Mouse (Mus musculus): ENCODE measurements around the gene Crat. TPM values are rescaled to one million over a fixed set of nuclear protein-coding genes. Genes with fewer than 3 reads are reported as not detected.

The Crat gene
- polyA plus RNA-seq, 1 experiment from 2014 or later, result 16.3 TPM

DNA sequence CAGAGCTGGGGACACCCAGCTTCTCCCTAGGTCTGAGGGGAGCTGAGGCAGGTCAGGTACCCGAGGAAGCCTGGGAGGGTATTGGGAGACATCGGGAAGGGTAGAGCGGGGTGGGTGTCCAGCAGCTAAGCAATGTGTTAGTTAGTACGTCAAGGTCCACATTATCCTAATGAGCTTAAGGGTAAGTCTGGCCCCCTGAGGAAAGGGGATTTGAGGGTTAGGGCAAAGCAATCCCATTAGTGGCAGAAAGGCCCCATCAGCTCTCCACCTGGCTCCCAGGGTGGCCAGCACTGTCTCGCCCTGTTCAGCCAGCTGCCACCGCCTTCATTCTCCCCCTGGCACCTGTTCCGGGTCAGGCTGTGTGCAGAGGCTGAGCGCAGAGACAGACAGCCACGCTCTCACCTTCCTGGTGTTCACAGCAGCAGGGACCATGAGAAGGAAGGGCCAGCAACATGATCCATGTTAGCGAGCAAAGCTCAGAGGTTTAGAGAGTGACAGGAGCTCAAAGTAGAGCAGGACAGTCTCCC is 17.6 kb downstream of the Crat start:
- H3K27ac ChIP-seq, result 0 out of 2 replicates have a peak overlapping the region, but pooled peaks have one; percentile 88
- no peaks in the 10 kb centered on the region for H3K27me3 ChIP-seq
- H3K36me3 ChIP-seq (ENCODE audit: poor library complexity, severe bottlenecking), result peaks cover 69% of the 10 kb centered on the region

DNA sequence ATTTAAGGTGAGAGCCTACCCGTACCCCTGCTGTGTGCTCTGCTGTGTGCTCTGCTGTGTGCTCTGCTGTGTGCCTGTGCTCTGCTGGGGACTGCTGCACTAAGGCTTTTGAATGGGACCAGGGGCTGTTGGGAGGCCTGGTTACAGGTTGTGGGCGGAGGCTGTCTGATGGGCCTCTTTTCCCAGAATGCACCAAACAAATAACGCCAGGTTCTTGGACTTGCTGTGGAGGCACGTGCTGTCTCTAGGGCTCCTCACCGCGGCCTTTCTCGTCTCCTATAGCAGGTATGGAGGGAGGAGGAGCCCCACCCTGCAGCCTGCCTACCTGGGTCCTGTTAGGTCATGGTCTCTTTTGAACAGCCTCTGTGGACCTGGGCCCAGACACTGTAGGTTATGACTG is 19.4 kb downstream of the Crat start:
- peaks cover 51% of the 10 kb centered on the region for H3K36me3 ChIP-seq (ENCODE audit: poor library complexity, severe bottlenecking)
- no peak for ATAC-seq

More for the DNA sequence above, 17.6 kb downstream of the Crat start:
- no peak for ATAC-seq
- no peaks in the 10 kb centered on the region for H3K9me3 ChIP-seq (replicated peaks)
- H3K4me3 ChIP-seq, result no peak overlapping the region
- H3K4me1 ChIP-seq, result peaks cover 42% of the 10 kb centered on the region
- H3K9ac ChIP-seq, result no peak overlapping the region
- H3K4me2 ChIP-seq, result no peak overlapping the region
- WGBS, result 59% methylated on average over 10 of the region's 10 CpGs

DNA sequence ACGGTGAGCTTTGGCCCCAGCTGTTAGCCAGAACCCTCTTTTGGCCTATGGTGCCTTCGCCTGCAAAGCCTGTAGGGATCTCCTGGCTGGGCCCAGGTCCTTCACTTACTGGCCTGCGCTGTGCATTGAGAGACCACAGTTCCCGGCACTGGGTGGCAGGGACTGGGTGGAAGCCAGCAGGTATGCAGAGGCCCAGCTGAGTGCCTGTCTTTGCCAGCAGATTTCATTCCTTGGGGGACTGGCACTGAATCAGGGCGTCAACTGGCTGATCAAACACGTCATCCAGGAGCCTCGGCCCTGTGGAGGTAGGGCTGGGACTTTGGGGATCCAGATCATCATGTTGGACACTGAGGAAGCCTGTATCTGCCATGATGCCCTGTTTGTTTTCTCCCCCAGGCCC is 19.9 kb downstream of the Crat start:
- Histone ChIP-seq H3K4me1 (peaks cover 49% of the 10 kb centered on the region), H3K36me3 (ENCODE audit: poor library complexity, severe bottlenecking) (peaks cover 51% of the 10 kb centered on the region), H3K4me2 (no peak overlapping the region), H3K27ac (no peak overlapping the region), H3K27me3 (no peaks in the 10 kb centered on the region), H3K9me3 (replicated peaks) (no peaks in the 10 kb centered on the region), H3K9ac (no peak overlapping the region), H3K4me3 (no peak overlapping the region)
- 93% methylated on average over 7 of the region's 7 CpGs for WGBS
- no peak for ATAC-seq

More for the DNA sequence above, 19.4 kb downstream of the Crat start:
- WGBS, result 90% methylated on average over 7 of the region's 7 CpGs
- Histone ChIP-seq H3K4me3 (no peak overlapping the region), H3K27me3 (no peaks in the 10 kb centered on the region), H3K4me2 (no peak overlapping the region), H3K9ac (no peak overlapping the region), H3K4me1 (peaks cover 50% of the 10 kb centered on the region), H3K27ac (no peak overlapping the region), H3K9me3 (replicated peaks) (no peaks in the 10 kb centered on the region)

DNA sequence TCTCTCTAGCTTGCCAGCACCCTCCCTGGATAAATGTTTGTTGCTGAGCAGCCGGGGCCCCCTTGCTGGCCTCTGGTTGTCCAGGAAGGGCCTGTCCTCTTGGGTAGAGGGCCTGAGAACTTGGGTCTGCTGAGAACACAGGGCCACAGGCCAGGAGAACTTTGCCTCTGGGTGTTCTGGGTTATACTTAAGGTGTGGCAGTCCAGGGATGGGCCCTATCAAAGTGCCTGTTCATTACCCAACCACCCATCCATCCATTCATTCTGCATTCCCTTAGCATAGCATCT is 22.3 kb downstream of the Crat start:
- Histone ChIP-seq H3K4me2 (peak overlapping the region; percentile 98), H3K36me3 (ENCODE audit: poor library complexity, severe bottlenecking) (peaks cover 39% of the 10 kb centered on the region), H3K9me3 (replicated peaks) (no peaks in the 10 kb centered on the region), H3K27me3 (no peaks in the 10 kb centered on the region), H3K9ac (peak overlapping the region; percentile 85), H3K4me3 (peak overlapping the region; percentile 71), H3K4me1 (peaks cover 25% of the 10 kb centered on the region), H3K27ac (peak overlapping the region; percentile 91)
- no peak for ATAC-seq
- WGBS, result 71% methylated on average over 1 of the region's 1 CpGs

DNA sequence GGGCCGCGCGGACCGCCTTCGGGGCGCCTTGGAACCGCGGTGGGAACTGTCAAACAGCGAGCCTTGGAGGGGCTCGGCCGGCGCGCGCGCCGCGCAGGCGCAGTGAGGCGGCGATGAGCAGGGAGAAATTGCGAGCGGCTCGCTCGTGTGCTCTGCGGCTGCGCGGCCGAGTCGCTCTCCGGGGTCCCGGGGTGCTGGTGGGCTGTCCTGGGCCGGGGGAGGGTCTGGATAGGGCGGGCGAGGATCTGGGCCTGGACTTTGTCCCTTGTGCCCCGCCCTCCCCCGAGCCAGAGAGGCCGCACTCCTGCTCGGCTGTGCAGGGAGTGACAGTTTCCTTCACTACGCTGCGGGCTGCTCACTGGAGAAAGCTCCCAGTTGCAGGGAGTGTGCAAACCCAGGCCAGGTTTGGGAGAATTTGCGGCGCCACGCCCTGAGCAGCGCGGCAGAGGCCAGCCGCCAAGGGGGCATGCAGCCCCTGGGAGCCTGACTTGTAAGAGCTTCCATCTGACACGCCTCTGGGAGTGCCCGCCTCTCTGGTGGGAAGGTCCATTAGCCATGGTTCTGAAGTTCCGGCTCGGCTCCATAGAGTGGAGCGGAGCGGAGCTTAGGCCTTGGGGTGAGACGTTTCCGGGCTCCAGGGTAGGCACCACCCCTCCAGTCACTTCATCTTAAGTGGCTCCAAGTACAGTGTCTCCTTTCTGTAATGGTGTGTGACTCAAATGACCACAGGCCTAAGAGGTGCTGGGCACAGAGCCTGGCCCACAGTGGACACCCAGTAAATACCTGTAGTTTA is 22.8 kb downstream of the Crat start:
- no peaks in the 10 kb centered on the region for H3K9me3 ChIP-seq (replicated peaks)
- no peaks in the 10 kb centered on the region for H3K27me3 ChIP-seq
- peaks cover 22% of the 10 kb centered on the region for H3K4me1 ChIP-seq
- WGBS, result under 1% methylated on average over 53 of the region's 54 CpGs
- peak; percentile 77 for ATAC-seq
- peak overlapping the region; percentile 91 for H3K27ac ChIP-seq
- H3K9ac ChIP-seq, result peak overlapping the region; percentile 85
- peak overlapping the region; percentile 98 for H3K4me2 ChIP-seq
- peak overlapping the region; percentile 71 for H3K4me3 ChIP-seq
- H3K36me3 ChIP-seq (ENCODE audit: poor library complexity, severe bottlenecking), result peaks cover 33% of the 10 kb centered on the region

DNA sequence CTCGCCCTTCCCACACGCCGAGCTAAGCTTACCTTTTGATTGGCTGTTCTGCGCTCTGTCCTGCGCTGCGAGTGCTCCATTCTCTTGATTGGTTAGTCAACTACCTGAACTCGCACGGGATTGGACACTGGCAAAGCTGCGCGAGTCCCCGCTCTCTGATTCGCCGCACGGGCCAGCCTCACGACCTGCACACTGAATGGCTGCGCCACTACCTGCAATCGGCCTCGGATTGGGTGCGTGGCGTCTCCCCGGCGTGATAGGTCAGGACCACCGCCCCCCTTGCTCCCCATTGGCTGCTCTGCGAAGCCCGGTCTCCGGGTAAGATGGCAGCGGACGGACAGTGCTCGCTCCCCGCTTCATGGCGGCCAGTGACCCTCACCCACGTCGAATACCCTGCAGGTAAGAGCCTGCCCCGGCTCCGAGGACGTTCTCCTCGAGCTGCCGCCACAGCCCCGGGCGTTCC is 23.5 kb downstream of the Crat start, which contains the start of gene Dolpp1:
Dolpp1 (plus strand) TSS at position 141 of the 463 bp plus-strand sequence.
- Histone ChIP-seq H3K4me1 (peaks cover 22% of the 10 kb centered on the region), H3K4me2 (peak within 1 kb of the TSS; percentile 98), H3K27ac (peak within 1 kb of the TSS; percentile 91), H3K27me3 (no peaks in the 10 kb centered on the region), H3K9ac (peak within 1 kb of the TSS; percentile 85), H3K36me3 (ENCODE audit: poor library complexity, severe bottlenecking) (peaks cover 27% of the 10 kb centered on the region), H3K9me3 (replicated peaks) (no peaks in the 10 kb centered on the region), H3K4me3 (peak within 1 kb of the TSS; percentile 71)
- ATAC-seq, result peak; percentile 99
- WGBS, result 0% methylated on average over 39 of the region's 40 CpGs

DNA sequence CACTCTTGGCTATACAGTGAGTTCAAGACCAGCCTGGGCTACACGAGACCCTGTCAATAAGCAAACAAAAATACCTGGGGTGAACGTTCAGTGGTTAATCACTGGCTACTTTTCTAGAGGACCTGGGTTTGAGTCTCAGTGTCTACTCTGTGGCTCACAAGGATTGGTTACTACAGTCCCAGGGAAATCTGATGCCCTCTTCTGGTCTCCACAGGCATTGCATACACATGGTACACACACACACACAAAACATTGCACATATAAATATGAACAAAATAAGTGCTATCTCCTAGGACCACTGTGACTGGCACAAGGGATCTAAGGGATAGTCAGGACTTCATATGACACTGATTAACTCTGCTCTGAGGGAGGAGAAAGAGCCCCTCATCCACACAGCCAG is 26.6 kb downstream of the Crat start:
- H3K4me3 ChIP-seq, result no peak overlapping the region
- H3K4me2 ChIP-seq, result no peak overlapping the region
- H3K27me3 ChIP-seq, result no peaks in the 10 kb centered on the region
- ATAC-seq, result no peak
- H3K4me1 ChIP-seq, result peaks cover 18% of the 10 kb centered on the region
- peaks cover 19% of the 10 kb centered on the region for H3K36me3 ChIP-seq (ENCODE audit: poor library complexity, severe bottlenecking)
- no peaks in the 10 kb centered on the region for H3K9me3 ChIP-seq (replicated peaks)
- H3K9ac ChIP-seq, result no peak overlapping the region
- no peak overlapping the region for H3K27ac ChIP-seq
- 95% methylated on average over 2 of the region's 2 CpGs for WGBS

DNA sequence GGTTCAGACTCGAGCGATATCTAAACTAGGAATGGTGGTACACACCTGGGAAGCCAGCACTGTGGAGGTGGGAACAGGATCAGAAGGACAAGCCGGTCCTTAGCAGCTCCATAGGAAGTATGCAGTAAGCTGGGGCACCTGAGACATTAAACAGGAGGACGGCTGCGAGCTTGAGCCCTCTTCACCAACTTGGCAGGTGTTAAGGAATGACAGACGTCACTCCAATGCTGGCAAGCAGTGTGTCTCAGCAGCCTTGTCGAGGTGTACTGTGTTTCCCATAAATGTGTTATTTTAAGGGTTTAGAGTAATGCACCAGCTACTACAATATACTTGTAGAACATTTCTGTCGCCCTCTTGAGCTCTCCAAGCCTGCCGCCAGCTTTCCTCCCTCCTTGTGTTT is 28.7 kb downstream of the Crat start:
- Histone ChIP-seq H3K9me3 (replicated peaks) (no peaks in the 10 kb centered on the region), H3K27me3 (no peaks in the 10 kb centered on the region), H3K4me2 (no peak overlapping the region), H3K36me3 (ENCODE audit: poor library complexity, severe bottlenecking) (peaks cover 34% of the 10 kb centered on the region), H3K4me3 (no peak overlapping the region), H3K27ac (no peak overlapping the region), H3K4me1 (0 out of 2 replicates have a peak, but pooled peaks cover 5% of the 10 kb centered on the region), H3K9ac (no peak overlapping the region)
- WGBS, result 85% methylated on average over 9 of the region's 9 CpGs
- ATAC-seq, result no peak

DNA sequence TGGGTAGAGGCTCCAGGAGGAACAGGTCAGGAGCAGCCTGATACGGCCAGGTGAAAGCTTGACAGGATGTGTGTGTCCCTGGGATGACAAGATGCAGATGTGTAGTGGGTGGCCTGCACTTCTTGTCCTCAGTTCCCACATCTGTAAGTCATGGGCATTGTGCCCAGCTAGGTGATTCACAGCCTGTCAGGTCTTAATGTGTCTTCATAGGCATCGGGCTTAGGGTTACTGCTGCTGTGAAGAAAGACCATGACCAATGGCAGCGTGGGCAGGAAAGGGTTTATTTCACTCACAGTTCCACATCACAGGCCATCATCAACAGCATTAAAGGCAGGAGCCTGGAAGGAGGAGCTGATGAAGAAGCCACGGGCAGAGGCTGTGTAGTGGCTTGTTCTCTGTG is 30.0 kb downstream of the Crat start:
- Histone ChIP-seq H3K9me3 (replicated peaks) (no peaks in the 10 kb centered on the region), H3K9ac (no peak overlapping the region), H3K4me3 (no peak overlapping the region), H3K4me1 (no peaks in the 10 kb centered on the region), H3K36me3 (ENCODE audit: poor library complexity, severe bottlenecking) (peaks cover 48% of the 10 kb centered on the region), H3K27me3 (no peaks in the 10 kb centered on the region), H3K4me2 (no peak overlapping the region), H3K27ac (no peak overlapping the region)
- ATAC-seq, result no peak
- WGBS, result 90% methylated on average over 4 of the region's 4 CpGs

DNA sequence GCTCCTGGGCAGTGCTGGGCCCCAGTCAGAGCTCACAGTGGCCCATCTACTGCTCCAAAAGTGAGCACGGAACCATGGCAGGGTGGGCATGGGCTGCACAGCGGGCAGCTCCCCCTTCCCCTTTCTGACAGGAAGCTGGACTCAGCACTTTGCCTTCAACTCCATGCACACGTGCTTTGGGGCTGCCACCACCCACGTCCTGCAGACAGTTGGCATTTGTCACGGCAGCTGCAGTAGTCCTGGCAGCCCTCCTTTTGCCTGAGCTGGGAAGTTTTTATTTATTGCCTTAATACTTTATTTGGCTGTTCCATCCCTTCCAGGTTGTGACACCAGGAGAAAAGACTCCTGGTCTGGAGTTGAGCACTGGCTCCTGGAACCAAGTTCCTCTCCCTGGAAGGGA is 30.8 kb downstream of the Crat start:
- WGBS, result 87% methylated on average over 5 of the region's 5 CpGs
- H3K36me3 ChIP-seq (ENCODE audit: poor library complexity, severe bottlenecking), result peaks cover 55% of the 10 kb centered on the region
- no peak for ATAC-seq

DNA sequence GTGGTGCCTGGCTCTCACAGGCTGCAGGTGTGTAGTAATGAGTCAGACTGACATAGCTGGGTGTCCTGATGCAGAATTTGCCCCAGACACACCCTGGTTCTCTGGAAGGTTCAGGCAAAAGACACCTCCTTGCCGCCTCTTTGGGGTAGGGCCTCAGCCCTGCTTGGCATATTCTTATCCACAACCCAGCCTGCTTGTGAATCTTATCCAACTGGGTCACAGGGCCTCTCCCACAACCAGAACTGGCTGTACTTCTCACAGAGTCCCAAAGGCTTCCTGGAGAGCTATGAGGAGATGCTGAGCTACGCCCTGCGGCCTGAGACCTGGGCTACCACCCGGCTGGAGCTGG is 34.3 kb downstream of the Crat start:
- Histone ChIP-seq H3K27ac (no peak overlapping the region), H3K4me1 (no peaks in the 10 kb centered on the region), H3K9me3 (replicated peaks) (no peaks in the 10 kb centered on the region), H3K36me3 (ENCODE audit: poor library complexity, severe bottlenecking) (peaks cover 90% of the 10 kb centered on the region), H3K9ac (no peak overlapping the region), H3K27me3 (no peaks in the 10 kb centered on the region), H3K4me3 (no peak overlapping the region), H3K4me2 (no peak overlapping the region)
- WGBS, result 93% methylated on average over 4 of the region's 4 CpGs
- ATAC-seq, result no peak

More for the DNA sequence above, 30.8 kb downstream of the Crat start:
- Histone ChIP-seq H3K4me3 (no peak overlapping the region), H3K4me2 (no peak overlapping the region), H3K9ac (peak overlapping the region; percentile 9; the same call in 1 of the 2 replicates), H3K9me3 (replicated peaks) (no peaks in the 10 kb centered on the region), H3K27ac (no peak overlapping the region), H3K27me3 (no peaks in the 10 kb centered on the region), H3K4me1 (no peaks in the 10 kb centered on the region)

DNA sequence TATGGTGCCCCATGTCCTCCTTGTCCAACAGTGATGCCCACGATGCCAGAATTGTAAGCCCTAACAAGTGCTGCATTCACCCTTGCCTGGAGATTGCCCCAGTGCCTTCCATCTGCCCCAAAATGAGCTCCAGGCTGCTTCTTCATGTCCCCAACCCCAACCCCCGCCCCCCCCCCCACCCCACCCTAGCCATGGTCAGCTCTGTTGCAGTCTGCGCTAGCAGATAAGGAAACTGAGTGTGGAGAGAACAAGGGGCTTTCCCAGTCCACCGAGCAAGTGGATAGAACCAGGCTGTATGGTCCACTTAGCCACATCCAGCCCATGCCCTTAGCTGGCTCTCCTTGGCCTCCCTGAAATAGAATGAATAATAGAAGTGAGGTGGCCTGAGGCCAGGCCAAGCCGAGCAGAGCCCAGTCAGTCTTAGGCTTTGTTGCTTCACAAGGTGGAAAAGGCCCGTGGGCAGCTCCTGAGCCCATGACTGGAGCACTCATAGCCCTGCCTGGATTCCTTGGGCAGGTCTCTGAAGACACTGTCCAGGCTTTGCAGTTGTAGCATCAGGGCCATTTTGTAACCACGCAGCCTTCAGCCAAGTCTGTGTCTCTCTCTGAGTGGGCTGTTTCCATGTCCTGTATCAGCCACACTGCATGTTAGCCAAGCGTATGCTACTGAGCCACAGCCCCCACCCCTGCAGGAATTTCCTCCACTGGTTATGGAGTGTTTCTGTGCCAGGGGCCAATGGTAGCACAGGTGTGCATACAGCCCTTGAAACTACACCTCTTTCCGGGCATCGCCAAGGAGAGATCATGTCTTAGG is 34.8 kb downstream of the Crat start:
- no peaks in the 10 kb centered on the region for H3K4me1 ChIP-seq
- no peak overlapping the region for H3K4me3 ChIP-seq
- no peaks in the 10 kb centered on the region for H3K9me3 ChIP-seq (replicated peaks)
- ATAC-seq, result no peak
- 88% methylated on average over 10 of the region's 10 CpGs for WGBS
- peaks cover 96% of the 10 kb centered on the region for H3K36me3 ChIP-seq (ENCODE audit: poor library complexity, severe bottlenecking)
- H3K4me2 ChIP-seq, result no peak overlapping the region
- no peak overlapping the region for H3K27ac ChIP-seq
- H3K27me3 ChIP-seq, result no peaks in the 10 kb centered on the region
- no peak overlapping the region for H3K9ac ChIP-seq
